Mouse (Mus musculus) lung, postnatal 0 days (tissue): ENCODE measurements around the gene Loxl3. TPM values are rescaled to one million over a fixed set of nuclear protein-coding genes. Genes with fewer than 3 reads are reported as not detected.

Experiments used
- ATAC-seq: fragments of 200-750 bp; cut with Nextera tagmentation; 2 replicates; pipeline ENCODE4 v1.8.0; 2017; ENCODE audit warnings: moderate library complexity
- DNase-seq: peaks from one replicate; pipeline ENCODE4 v3.0.0-alpha.2; 2016; ENCODE audit warnings: low spot score
- H3K27ac ChIP-seq: fragments of 300-500 bp; sonication (generic); 2 replicates; pipeline ENCODE4 v1.5.1; 2014; ENCODE audit warnings: antibody characterized with exemption, mild to moderate bottlenecking, low read length, mixed read lengths
- H3K27me3 ChIP-seq: fragments of 300-500 bp; sonication (generic); replicated peaks from 2 replicates; pipeline ENCODE4 v1.6.1; 2014; ENCODE audit warnings: low read length, mixed read lengths; ENCODE audit not compliant: insufficient read depth
- H3K36me3 ChIP-seq: fragments of 300-500 bp; sonication (generic); 2 replicates; pipeline ENCODE4 v1.6.1; 2014; ENCODE audit warnings: low read length, mixed read lengths; ENCODE audit not compliant: insufficient read depth
- H3K4me1 ChIP-seq: fragments of 300-500 bp; sonication (generic); 2 replicates; pipeline ENCODE4 v1.6.1; 2014; ENCODE audit warnings: antibody characterized with exemption, low read depth, low read length, mixed read lengths; ENCODE audit not compliant: insufficient read depth
- H3K4me2 ChIP-seq: fragments of 300-500 bp; sonication (generic); replicated peaks from 2 replicates; pipeline ENCODE4 v1.6.1; 2014; ENCODE audit warnings: low read depth, mild to moderate bottlenecking, low read length, moderate library complexity, mixed read lengths
- H3K4me3 ChIP-seq: fragments of 300-500 bp; sonication (generic); 2 replicates; pipeline ENCODE4 v1.5.1; 2014; ENCODE audit warnings: low read depth, low read length
- H3K9ac ChIP-seq: fragments of 300-500 bp; sonication (generic); replicated peaks from 2 replicates; pipeline ENCODE4 v1.6.1; 2014; ENCODE audit warnings: low read depth, mild to moderate bottlenecking
- H3K9me3 ChIP-seq: fragments of 300-500 bp; sonication (generic); 2 replicates; pipeline ENCODE4 v1.6.1; 2016; ENCODE audit warnings: low read length, mixed read lengths
- CTCF ChIP-seq: IDR thresholded peaks from 2 replicates; pipeline ENCODE4 v1.5.1; 2016; ENCODE audit warnings: antibody characterized with exemption, mild to moderate bottlenecking
- EP300 ChIP-seq: IDR thresholded peaks from 2 replicates; pipeline ENCODE4 v1.6.1; 2016; ENCODE audit warnings: antibody characterized with exemption, mild to moderate bottlenecking, control low read depth
- WGBS: fragments of 180-500 bp; shearing (Covaris S2); extraction: QIAGEN DNeasy Blood & Tissue Kit; methylation state at CpG from one replicate; pipeline ENCODE4 v1.1.7; 2014; 5-methylcytosine and 5-hydroxymethylcytosine counted together
- polyA plus RNA-seq: library from polyadenylated mRNA; unstranded; fragments of >200 nt; fragmentation: Nextera tagmentation; extraction: Ambion mirVana; gene quantifications from 2 replicates; pipeline ENCODE4 v1.2.1, GENCODE M21; 2015

The Loxl3 gene
- polyA plus RNA-seq, 1 experiment from 2014 or later = 10.1 TPM

DNA sequence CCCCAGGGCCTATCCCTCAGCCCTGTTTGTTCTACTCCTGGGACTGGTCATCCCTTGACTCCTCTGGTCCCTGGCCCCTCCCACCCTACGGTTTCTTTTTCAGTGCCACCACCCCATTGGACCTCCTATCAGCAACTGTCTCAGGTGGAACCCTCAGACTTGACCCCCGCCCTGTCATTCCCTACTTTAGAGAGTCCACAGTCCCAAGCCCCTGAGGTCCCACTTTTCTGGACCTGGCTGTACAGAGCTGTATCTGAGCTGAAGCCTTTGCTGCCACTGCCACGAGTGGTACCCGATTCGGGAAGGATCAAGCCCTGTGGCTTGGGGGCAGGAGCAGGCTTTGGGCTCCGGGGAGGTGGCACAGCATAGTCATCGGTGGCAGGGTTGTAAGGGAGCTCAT, 2.9 kb upstream of the Loxl3 start:
- Histone ChIP-seq H3K9me3 (no peaks in the 10 kb centered on the region), H3K27ac (no peak overlapping the region), H3K4me2 (no peak overlapping the region), H3K9ac (no peak overlapping the region), H3K36me3 (no peaks in the 10 kb centered on the region), H3K4me3 (no peak overlapping the region), H3K4me1 (peaks cover 8% of the 10 kb centered on the region; the same call in 1 of the 2 replicates), H3K27me3 (no peaks in the 10 kb centered on the region)
- ATAC-seq = no peak
- no peak for TF ChIP-seq CTCF
- TF ChIP-seq EP300 = no peak
- 78% methylated on average over 7 of the region's 7 CpGs for WGBS
- DNase-seq = no peak

GRCm38 (mm10) chr6:83031921-83032590, 1.9 kb upstream of the Loxl3 start:
- Histone ChIP-seq H3K4me2 (peak overlapping the region; percentile 84), H3K27ac (no peak overlapping the region), H3K36me3 (no peaks in the 10 kb centered on the region), H3K4me1 (peaks cover 8% of the 10 kb centered on the region; the same call in 1 of the 2 replicates), H3K9me3 (no peaks in the 10 kb centered on the region), H3K9ac (0 out of 2 replicates have a peak overlapping the region, but pooled peaks have one; percentile 51), H3K27me3 (no peaks in the 10 kb centered on the region), H3K4me3 (peak overlapping the region; percentile 57)
- 51% methylated on average over 18 of the region's 18 CpGs for WGBS
- no peak for TF ChIP-seq EP300
- no peak for ATAC-seq
- no peak for DNase-seq

DNA sequence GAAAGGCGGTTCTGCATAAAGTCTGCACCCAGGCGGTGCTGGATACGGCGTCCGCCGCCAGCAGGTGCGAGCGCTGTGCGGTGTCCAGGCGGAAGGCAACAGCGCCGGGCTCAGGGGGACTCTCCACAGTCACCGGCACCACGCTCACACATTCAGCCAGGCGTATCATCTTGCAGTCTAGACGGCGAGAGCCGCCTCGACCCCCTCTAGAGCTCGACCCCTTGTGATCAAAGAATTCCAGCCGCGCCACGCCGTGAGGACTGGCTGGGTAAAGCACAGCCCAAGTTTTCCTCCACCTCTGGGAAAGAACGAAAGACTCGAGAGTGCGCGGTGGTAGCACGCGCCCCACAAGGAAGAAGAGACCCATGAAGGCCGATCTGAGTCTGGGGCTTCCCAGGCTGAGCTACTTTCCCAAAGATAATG, 1.2 kb upstream of the Loxl3 start:
- peak; percentile 49 for ATAC-seq
- WGBS = 2% methylated on average over 31 of the region's 31 CpGs
- Histone ChIP-seq H3K4me1 (peaks cover 8% of the 10 kb centered on the region; the same call in 1 of the 2 replicates), H3K27ac (peak overlapping the region; percentile 83), H3K4me3 (peak overlapping the region; percentile 57), H3K27me3 (no peaks in the 10 kb centered on the region), H3K9ac (peak overlapping the region; percentile 51), H3K36me3 (no peaks in the 10 kb centered on the region), H3K9me3 (no peaks in the 10 kb centered on the region), H3K4me2 (peak overlapping the region; percentile 84)
- TF ChIP-seq CTCF = peak; percentile 41
- TF ChIP-seq EP300 = no peak
- peak; percentile 50 for DNase-seq

GRCm38 (mm10) chr6:83034463-83035055, 586 bp downstream of the Loxl3 start:
- H3K9ac ChIP-seq = no peak overlapping the region
- peak overlapping the region; percentile 84 for H3K4me2 ChIP-seq
- no peaks in the 10 kb centered on the region for H3K27me3 ChIP-seq
- no peaks in the 10 kb centered on the region for H3K9me3 ChIP-seq
- 0 out of 2 replicates have a peak overlapping the region, but pooled peaks have one; percentile 83 for H3K27ac ChIP-seq
- H3K36me3 ChIP-seq = no peaks in the 10 kb centered on the region
- no peak for DNase-seq
- ATAC-seq = no peak
- peak overlapping the region; percentile 57 for H3K4me3 ChIP-seq
- 10% methylated on average over 5 of the region's 5 CpGs for WGBS
- H3K4me1 ChIP-seq = peaks cover 8% of the 10 kb centered on the region
- TF ChIP-seq CTCF (no peak), EP300 (no peak)

GRCm38 (mm10) chr6:83037188-83037587, 3.2 kb downstream of the Loxl3 start:
- peaks cover 7% of the 10 kb centered on the region for H3K4me1 ChIP-seq
- H3K9ac ChIP-seq = no peak overlapping the region
- WGBS = 60% methylated on average over 8 of the region's 8 CpGs
- no peaks in the 10 kb centered on the region for H3K36me3 ChIP-seq
- ATAC-seq (no peak), DNase-seq (no peak)
- H3K27me3 ChIP-seq = no peaks in the 10 kb centered on the region
- H3K4me3 ChIP-seq = no peak overlapping the region
- no peak overlapping the region for H3K27ac ChIP-seq
- TF ChIP-seq CTCF (no peak), EP300 (no peak)
- no peaks in the 10 kb centered on the region for H3K9me3 ChIP-seq
- no peak overlapping the region for H3K4me2 ChIP-seq

- no peak for TF ChIP-seq EP300
- TF ChIP-seq CTCF = no peak
- 17% methylated on average over 24 of the region's 24 CpGs for WGBS
- Histone ChIP-seq H3K27me3 (no peaks in the 10 kb centered on the region), H3K4me2 (peak overlapping the region; percentile 49), H3K9me3 (no peaks in the 10 kb centered on the region), H3K9ac (no peak overlapping the region), H3K4me1 (peaks cover 3% of the 10 kb centered on the region), H3K36me3 (no peaks in the 10 kb centered on the region), H3K27ac (no peak overlapping the region), H3K4me3 (0 out of 2 replicates have a peak overlapping the region, but pooled peaks have one; percentile 18)
- ATAC-seq (peak; percentile 82), DNase-seq (peak; percentile 91)
Measured at GRCm38 (mm10) chr6:83038496-83039012, 4.6 kb downstream of the Loxl3 start.
